In genomic region chr10:70952056-70952769, GRCm38 (mm10) we compare ENCODE assay signal across 8 mouse cellular contexts.
A peak's percentile ranks its signal among the peaks of the same experiment; 100 is the strongest.
DNase-seq lines count a peak whose midpoint lies in the region; ATAC-seq and TF ChIP-seq lines count a peak whose summit lies in the region.

No protein-coding gene starts in this region.

- H3K27ac ChIP-seq in forebrain, postnatal 0 days (ENCODE audit: low read depth, low read length) = peak overlapping the region; percentile 90
- peak overlapping the region; percentile 43 for H3K27ac ChIP-seq in limb, embryonic 15.5 days
- H3K27ac ChIP-seq in heart, embryonic 10.5 days = no peak overlapping the region

- H3K9ac ChIP-seq in forebrain, postnatal 0 days = peak overlapping the region; percentile 55
- no peak overlapping the region for H3K9ac ChIP-seq in limb, embryonic 15.5 days

- ATAC-seq in forebrain, postnatal 0 days = peak; percentile 95
- ATAC-seq in limb, embryonic 15.5 days (ENCODE audit: insufficient number of reproducible peaks, low FRiP score, low TSS enrichment, low read depth) = no peak

- H3K4me3 ChIP-seq in forebrain, postnatal 0 days (ENCODE audit: low read depth, low read length) = peak overlapping the region; percentile 34
- H3K4me3 ChIP-seq in limb, embryonic 15.5 days = no peak overlapping the region
- no peak overlapping the region for H3K4me3 ChIP-seq in heart, embryonic 10.5 days

- H3K4me2 ChIP-seq in forebrain, postnatal 0 days (ENCODE audit: low read depth) = peak overlapping the region; percentile 50
- H3K4me2 ChIP-seq in limb, embryonic 15.5 days = no peak overlapping the region

- peaks cover 20% of the 10 kb centered on the region for H3K4me1 ChIP-seq in forebrain, postnatal 0 days (ENCODE audit: insufficient read depth)
- peaks cover 7% of the 10 kb centered on the region for H3K4me1 ChIP-seq in limb, embryonic 15.5 days
- peaks cover 9% of the 10 kb centered on the region for H3K4me1 ChIP-seq in heart, embryonic 10.5 days

- H3K27me3 ChIP-seq in forebrain, postnatal 0 days (ENCODE audit: insufficient read depth, low read length) = no peaks in the 10 kb centered on the region
- no peaks in the 10 kb centered on the region for H3K27me3 ChIP-seq in limb, embryonic 15.5 days
- no peaks in the 10 kb centered on the region for H3K27me3 ChIP-seq in heart, embryonic 10.5 days (ENCODE audit: insufficient read depth, poor library complexity, severe bottlenecking)

- WGBS in forebrain, postnatal 0 days = 25% methylated on average over 11 of the region's 11 CpGs
- 45% methylated on average over 11 of the region's 11 CpGs for WGBS in limb, embryonic 15.5 days
- 87% methylated on average over 11 of the region's 11 CpGs for WGBS in heart, embryonic 10.5 days

- peak; percentile 44 for TF ChIP-seq CTCF in forebrain, postnatal 0 days (IDR thresholded peaks at IDR 0.05; ENCODE audit: low read depth)

- no peaks in the 10 kb centered on the region for H3K9me3 ChIP-seq in forebrain, postnatal 0 days (ENCODE audit: low read length)
- H3K9me3 ChIP-seq in limb, embryonic 15.5 days = no peaks in the 10 kb centered on the region
- H3K9me3 ChIP-seq in heart, embryonic 10.5 days = no peaks in the 10 kb centered on the region

- H3K36me3 ChIP-seq in forebrain, postnatal 0 days (ENCODE audit: insufficient read depth) = no peaks in the 10 kb centered on the region
- H3K36me3 ChIP-seq in limb, embryonic 15.5 days = peaks cover 42% of the 10 kb centered on the region
- no peaks in the 10 kb centered on the region for H3K36me3 ChIP-seq in heart, embryonic 10.5 days

- DNase-seq in layer of hippocampus, adult 9-11 months = peak; percentile 53
- DNase-seq in layer of hippocampus, adult 9-10 months (ENCODE audit: low spot score) = no peak
- peak; percentile 87 for DNase-seq in forebrain, postnatal 0 days
- peak; percentile 47 to 67 for DNase-seq in right cerebral cortex, postnatal 10 days (ENCODE audit: low spot score in 2 of 2)
- DNase-seq in heart, adult 11 months = no peak
- no peak for DNase-seq in spleen, adult 18-20 months
- no peak for DNase-seq in heart, embryonic 10.5 days (ENCODE audit: low spot score)

Comparison
In these comparisons a context has a peak if more than half of its experiments do, and no peak if none do; other contexts are left out.
1. DNase-seq: peak in layer of hippocampus, adult 9-11 months (single experiment), forebrain, postnatal 0 days (single experiment) and right cerebral cortex, postnatal 10 days (2 of 2); none in layer of hippocampus, adult 9-10 months (single experiment), heart, adult 11 months (single experiment), spleen, adult 18-20 months (0 of 2) and heart, embryonic 10.5 days (single experiment).